Mouse (Mus musculus) E14TG2a.4 (cell line): ENCODE results near the gene Hist1h2ad.

Experiments used
- CTCF ChIP-seq: conservative IDR thresholded peaks from 2 replicates; pipeline ENCODE4 v1.5.1; 2014; ENCODE audit warnings: low read length
- NANOG ChIP-seq: IDR thresholded peaks from 2 replicates; pipeline ENCODE4 v1.6.1; 2014; ENCODE audit warnings: borderline replicate concordance, low read length, mixed read lengths

GRCm38 (mm10) chr13:23621532-23622174, 47.5 kb downstream of the Hist1h2ad start:
- TF ChIP-seq CTCF (no peak), NANOG (no peak)
